Mouse (Mus musculus) erythroblast, embryonic 14.5 days (primary cell): ENCODE measurements around the gene Ppil2.

Experiments
- GATA1 ChIP-seq: IDR thresholded peaks from 2 replicates; pipeline ENCODE4 v1.6.1; 2012; ENCODE audit warnings: low read length, inconsistent platforms, mixed read lengths
- TAL1 ChIP-seq: IDR thresholded peaks from 3 replicates; pipeline ENCODE4 v1.6.1; 2012; ENCODE audit warnings: low read length, inconsistent platforms, mixed read lengths

GRCm38 (mm10) chr16:17132089-17132905 is 21.2 kb upstream of the Ppil2 start, which contains the start of gene Sdf2l1:
- TF ChIP-seq GATA1 (no peak), TAL1 (no peak)
